Mouse (Mus musculus): ENCODE measurements around the gene Rere.
"Not testable (repeated sequence)": the region's sequence is repeated elsewhere in the genome, so short reads cannot be mapped to it uniquely, and the experiment has no call there.

Rere gene

DNA sequence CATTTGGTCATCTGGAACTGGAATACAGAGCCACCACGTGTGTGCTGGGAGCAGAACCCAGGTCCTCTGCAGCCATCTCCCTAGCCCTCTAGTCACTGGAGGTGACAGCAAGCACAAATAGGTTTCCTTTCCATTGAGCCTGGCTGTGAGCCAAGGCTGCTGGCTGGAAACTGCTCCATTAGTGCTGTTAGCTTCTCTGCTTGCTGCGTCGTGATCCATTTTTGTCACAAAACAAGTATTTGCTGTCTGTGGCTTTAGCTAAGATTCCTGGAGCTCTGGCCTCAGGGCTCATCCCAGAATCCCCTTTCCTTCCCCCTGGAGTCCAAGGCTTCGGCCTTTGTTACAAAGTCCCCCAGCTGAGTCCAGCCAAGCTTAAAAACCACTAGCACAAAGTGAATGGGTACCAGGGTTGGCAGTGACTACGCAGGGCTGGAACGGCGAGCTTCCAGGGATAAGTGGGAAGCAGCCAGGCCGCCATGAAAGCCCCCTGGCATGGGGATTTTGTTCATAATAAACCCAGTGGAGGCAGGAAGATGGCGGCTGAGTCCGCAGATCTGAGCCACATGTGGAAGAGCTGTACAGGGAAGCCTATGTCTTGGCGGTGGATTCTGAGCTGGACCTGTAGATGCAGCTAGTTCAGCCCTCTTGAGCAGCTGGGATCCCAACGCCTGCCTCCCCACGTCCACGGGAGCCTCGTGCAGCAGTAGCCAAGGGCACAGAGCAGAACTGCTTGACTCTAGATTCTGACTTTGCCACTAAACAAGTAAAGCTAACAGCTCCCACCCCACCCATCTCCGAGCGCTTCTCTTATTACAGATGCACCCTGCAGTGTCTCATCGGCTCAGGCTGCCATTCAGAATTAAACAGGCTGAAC lies 30.7 kb upstream of the Rere start:
- no peak for ATAC-seq (ENCODE audit: insufficient number of reproducible peaks, low FRiP score, low TSS enrichment)

DNA sequence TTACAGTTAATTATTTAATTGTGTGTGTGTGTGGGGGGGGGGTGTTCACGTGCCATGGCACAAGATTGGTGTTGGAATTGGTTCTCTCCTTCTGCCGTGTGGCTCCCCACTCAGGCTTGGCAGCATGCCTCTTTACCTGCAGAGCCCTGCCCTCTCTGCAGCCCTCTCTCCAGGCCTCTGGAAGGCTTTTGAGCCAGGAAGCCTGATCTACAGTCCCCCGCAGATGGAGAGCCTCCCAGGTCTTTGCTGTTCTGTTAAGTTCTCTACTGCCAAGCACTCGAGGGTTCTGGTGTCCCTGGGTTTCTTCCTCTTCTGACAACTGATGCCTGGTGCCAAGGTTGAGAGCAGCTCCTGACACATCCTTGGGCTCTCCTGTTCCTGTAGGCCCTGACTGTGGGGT lies 27.0 kb upstream of the Rere start:
- peak; percentile 54; the same call in 1 of the 2 replicates for ATAC-seq (ENCODE audit: insufficient number of reproducible peaks, low FRiP score, low TSS enrichment)

DNA sequence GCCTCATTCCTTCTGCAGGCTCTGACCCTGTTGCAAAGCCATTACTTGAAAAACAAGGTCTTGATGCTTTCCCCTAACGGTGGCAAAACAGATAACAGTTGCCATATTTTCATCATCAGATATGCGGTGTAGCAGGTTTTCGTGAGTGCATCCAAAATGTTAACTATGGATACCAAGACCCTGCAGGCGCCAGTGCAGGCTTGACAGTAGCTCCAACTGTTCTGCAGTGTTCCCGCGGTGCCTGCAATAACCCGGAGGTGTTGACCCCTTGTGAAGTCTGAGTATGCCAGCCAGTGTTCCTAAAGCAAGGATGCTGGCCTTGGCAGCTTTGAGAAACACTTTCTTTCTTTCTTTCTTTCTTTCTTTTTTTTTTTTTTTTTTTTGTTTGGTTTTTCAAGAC lies 26.3 kb upstream of the Rere start:
- ATAC-seq (ENCODE audit: insufficient number of reproducible peaks, low FRiP score, low TSS enrichment): no peak

DNA sequence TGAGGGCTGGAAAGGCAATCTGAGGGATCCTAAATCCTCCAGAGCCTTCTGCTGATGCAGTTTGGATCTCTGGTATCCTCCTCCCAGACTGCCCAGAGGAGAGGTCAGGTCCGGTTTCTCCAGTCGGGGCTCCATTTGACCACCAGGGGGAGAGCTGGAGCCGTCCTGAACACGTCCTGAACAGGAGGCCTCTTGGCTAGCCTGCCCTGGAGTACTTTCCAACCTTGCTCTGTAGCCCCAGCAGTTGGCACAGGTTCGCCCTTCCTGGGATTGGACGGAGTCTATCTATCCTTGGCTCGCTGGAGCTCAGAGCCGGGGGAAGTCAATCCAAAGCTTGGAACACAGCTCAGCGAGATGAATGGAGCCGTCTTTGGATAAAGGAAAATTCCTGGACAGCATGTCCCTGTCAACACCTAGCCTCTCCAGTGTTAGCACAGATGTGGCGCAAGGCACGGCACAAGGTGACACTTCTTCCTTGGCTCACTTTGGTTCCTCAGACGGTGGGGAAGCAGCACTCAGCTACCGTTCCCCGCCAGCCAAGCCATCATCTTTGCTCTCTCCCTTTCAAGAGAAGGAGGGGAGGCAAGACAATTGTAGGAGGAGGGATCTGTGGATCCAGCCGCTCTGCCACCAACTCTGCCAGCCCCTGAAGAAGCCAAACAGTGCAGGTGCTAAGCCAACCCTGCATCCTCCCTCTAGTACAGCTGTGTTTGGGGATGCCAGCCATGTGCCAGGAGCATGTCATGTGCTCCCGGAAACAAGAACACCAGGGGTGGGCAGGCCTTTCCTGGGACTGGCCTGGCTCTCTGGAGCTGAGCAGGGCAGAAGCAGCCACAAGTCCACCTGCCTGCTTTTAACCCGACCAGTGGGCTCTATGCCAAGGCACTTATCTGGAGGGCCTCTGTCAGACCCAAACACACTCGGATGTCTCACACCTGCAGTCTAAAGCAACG lies 23.9 kb upstream of the Rere start:
- peak; percentile 93 for ATAC-seq (ENCODE audit: insufficient number of reproducible peaks, low FRiP score, low TSS enrichment)

DNA sequence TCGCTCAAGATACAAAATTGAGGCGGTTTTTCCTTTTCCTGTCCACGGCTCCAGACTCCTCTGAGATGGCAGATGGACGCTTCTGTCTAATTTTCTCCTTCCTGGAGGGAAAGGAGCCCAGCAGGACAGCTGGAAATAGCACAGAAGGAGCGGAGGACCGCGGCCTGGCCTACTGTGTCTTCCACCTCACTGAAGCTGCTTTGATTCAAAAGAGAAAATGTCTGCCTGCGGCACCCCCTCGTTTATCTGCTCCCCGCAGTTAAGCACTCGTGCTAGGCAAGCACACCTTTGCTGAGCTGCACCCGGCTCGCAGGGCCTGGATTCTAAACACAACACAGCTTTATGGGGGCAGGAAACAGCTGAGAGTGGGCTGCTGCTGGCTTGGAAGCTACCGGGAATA lies 23.1 kb upstream of the Rere start:
- no peak for ATAC-seq (ENCODE audit: insufficient number of reproducible peaks, low FRiP score, low TSS enrichment)

DNA sequence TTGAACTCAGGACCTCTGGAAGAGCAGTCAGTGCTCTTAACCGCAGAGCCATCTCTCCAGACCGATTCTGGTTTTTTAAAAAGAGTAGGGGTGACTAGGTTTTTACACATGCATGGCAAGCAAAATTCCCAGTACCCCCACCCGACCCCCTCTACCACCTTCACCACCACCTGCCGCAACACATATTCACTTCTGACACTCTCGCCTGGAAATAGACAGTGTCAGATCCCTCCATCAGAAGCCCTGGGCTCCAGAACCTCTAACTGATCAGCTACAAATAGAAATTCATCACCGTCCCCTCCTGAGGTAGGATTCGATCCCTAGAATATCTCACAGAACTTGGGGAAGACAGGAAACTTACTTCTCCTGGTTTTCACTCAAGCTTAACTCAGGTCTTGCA lies 21.9 kb upstream of the Rere start:
- ATAC-seq (ENCODE audit: insufficient number of reproducible peaks, low FRiP score, low TSS enrichment): no peak

DNA sequence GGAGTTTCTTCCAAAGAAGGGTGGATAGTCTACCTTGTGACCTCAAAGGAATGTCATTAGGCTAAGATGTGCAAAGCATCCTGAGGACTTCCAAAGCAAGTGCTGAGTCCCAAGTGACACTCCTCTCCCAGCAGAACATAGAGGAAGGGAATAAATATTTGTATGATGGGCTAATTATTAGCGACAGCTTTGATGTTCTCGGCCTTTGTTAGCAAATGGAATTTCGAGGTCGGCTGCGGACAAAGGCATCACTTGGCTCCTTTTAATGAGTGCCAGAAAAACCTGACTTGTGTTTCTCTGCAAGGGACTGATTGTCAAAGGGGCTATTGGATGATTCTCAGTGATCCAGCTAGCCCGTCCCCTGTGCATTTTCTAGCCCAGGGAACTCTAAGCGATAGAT lies 21.3 kb upstream of the Rere start:
- ATAC-seq (ENCODE audit: insufficient number of reproducible peaks, low FRiP score, low TSS enrichment): no peak

DNA sequence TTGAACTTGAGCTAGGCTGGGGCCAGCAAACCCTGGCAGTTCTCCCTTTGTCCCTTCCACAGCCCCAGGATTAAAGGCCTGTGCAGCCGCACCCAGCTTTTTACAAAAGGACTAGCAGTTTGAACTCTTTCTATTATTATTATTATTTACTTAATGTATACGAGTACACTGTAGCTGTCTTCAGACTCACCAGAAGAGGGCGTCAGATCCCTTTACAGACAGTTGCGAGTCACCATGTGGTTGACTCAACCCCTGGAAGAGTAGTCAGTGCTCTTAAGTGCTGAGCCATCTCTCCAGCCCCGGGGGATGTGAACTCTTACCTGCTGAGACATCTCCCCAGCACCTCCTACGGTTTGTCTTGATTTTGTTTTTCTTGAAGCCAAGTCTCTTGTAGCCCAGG lies 20.7 kb upstream of the Rere start:
- no peak for ATAC-seq (ENCODE audit: insufficient number of reproducible peaks, low FRiP score, low TSS enrichment)

DNA sequence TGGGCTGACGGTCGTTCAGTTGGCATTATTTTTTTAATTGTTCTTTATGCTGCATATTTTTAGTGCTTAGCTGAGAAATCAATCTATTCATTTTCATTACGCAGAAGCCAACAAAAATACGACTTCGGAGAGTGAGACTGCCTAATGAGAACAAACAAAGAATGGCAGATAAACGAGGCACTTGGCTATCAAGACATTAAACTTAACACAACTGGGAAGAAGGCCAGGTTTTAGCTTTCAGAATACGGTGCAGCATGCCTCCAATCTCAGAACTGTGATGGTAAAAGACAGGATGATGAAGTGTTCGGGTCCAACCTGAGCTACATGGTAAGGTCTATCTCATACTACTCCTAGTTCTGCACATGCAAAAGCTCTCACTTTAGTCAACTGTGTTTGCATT lies 19.1 kb upstream of the Rere start:
- no peak for ATAC-seq (ENCODE audit: insufficient number of reproducible peaks, low FRiP score, low TSS enrichment)

DNA sequence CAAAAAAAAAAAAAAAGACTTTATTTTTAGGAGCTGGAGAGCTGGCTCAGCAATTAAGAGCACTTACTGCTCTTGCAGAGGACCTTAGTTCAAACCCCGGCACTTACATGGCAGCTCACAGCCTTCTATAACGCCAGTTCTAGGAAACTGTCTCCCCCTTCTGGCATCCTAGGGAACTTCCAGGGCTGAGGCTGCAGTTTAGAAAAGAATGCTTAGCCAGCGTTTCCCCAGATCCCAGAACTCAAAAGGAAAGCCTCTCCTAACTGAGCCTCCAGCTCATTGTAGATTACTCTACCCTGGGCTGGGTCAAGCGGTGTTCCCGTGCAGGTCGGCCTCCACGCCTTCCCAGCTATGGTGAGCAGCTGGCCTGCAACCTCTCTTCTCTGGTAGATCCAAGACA lies 16.5 kb upstream of the Rere start:
- no peak for ATAC-seq (ENCODE audit: insufficient number of reproducible peaks, low FRiP score, low TSS enrichment)

DNA sequence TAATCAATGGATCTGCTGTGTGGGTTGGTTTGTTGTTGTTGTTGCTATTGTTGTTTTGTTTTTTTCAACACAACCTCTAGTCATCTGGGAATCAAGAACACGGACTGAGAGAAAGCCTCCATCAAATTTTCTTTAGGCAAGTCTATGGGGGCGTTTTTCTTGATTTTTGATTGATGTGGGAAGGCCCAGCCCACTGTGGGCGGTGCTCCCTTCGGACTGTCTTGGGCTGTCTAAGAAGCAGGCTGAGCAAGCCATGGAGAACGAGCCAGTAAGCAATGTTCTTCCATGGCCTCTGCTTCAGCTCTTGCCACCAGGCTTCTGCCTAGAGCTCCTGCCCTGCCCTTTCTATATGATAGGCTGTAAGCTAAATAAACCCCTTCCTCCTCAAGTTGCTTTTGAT lies 16.0 kb upstream of the Rere start:
- ATAC-seq (ENCODE audit: insufficient number of reproducible peaks, low FRiP score, low TSS enrichment): no peak

DNA sequence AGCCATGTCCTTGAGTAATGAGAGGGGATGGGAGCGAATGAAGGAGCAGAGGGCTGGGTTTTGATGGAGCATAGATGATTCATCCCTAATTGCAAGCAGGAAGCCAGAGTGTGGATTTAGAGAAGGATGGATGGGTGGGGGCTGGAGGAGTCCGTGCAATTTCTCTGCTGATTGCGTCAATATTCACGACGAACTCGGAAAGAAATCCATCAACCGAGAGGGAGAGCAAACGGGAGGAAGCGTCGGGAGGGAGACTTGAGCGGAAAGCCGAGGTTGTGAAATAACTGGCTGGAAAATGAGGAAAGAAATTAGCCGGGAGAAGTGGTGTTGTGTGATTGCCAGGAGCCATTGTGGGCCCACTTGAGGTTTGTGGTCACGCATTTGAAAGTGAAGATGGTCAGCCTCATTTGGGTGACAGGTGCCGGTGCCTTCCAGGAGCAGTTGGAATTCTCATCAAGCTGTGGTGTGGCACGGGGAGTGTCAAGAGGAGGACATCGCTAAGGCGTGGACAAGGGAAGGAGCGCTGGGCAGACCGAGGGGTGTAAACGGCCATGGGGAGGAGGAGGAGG lies 14.7 kb upstream of the Rere start:
- ATAC-seq (ENCODE audit: insufficient number of reproducible peaks, low FRiP score, low TSS enrichment): no peak

DNA sequence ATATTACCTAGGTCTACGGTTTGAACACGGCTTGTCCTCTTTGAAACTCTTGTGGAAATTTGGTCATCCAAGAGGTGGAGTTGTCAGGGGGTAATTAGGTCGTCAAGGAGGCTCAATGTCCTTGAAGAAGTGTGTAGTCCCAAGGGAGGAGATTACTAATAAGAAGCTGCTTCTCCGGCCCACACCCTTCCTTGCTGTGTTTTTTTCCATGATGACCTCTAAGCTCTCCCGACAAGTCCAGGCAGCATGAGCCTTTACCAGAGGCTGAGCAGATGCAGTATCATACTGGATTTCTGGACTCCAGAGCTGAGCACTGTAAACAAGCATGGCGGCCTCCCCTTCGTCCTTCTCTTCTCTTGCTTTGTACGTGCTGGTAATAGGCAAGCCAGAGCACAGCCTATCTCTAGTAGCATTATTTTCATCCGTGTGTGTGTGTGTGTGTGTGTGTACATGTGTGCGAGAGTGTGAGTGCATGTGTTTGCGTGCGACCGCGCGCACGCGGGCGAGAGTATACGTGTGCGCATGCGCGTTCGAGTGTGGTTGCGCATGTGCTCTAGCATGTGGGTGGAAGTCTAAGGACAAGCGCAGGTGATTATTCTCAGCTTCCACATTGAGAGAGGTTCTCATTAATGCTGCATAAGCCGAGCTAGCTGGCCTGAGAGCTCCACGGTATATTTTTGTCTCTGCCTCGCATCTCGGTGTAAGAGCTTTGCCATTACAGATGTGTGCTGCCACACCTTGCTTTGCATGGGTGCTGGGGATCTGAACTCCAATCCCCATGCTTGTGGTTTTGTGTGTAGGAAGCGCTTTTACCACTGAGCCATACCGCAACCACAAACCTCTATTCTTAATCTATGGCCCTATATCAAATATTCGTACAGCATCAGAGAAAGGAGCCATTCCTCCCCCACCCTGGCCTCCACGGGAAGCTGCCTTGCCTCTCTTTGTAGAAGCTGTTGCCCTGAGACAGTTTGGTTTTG lies 12.5 kb upstream of the Rere start:
- no peak for ATAC-seq (ENCODE audit: insufficient number of reproducible peaks, low FRiP score, low TSS enrichment)

DNA sequence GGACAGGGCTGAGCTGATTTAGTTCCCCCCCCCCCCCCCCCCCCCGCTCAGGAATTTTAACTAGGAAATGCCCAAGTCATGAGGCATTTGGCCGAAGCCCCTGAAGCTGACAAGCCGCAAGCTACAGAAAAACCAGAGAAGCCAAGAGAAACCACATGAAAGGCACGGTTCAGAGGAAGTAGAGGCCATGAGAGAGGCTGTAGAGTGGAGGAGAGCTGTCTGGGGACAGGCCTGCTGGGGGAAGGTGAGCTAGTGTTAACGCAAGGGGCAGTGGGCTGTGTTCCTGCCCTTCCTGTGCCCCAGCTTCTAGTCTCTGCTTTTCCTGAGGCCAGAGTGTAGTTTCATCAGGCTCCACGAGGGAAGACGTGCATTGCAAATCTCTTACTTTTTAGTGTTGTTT lies 11.8 kb upstream of the Rere start:
- no peak for ATAC-seq (ENCODE audit: insufficient number of reproducible peaks, low FRiP score, low TSS enrichment)

DNA sequence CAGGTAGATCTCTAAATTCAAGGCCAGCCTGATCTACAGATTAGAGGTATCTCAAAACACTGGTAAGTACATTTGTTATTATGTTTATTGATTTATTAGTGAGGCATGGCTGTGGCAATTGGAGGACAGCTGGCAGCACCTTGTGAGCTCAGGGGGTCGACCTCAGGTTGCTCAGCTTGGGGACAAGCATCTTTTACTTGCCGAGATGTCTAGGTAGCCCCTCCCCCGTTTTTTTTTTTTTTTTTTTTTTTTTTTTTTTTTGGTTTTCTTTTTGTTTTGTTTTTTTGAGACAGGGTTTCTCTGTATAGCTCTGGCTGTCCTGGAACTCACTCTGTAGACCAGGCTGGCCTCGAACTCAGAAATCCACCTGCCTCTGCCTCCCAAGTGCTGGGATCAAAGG lies 10.7 kb upstream of the Rere start:
- not testable (repeated sequence) for ATAC-seq (ENCODE audit: insufficient number of reproducible peaks, low FRiP score, low TSS enrichment)

DNA sequence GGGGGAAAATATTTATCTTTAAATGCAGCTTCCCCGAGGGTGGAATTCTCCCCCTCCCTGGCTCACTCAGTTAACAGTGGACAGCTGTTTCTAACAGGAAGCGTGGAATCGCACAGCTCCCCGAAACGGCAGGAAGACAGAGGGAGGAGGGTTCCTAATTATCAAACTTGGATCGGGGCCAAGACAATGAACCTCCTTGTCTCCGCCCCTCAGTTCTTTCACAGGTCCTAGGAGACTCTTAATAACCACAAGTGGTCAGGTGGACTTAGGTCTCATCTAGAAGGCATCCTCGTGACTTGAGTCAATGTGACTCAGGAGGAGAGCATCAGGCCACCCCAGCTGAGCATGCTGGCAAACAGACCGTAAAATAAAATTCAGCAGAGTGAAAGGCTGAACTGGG lies 8.7 kb upstream of the Rere start:
- ATAC-seq (ENCODE audit: insufficient number of reproducible peaks, low FRiP score, low TSS enrichment): no peak

DNA sequence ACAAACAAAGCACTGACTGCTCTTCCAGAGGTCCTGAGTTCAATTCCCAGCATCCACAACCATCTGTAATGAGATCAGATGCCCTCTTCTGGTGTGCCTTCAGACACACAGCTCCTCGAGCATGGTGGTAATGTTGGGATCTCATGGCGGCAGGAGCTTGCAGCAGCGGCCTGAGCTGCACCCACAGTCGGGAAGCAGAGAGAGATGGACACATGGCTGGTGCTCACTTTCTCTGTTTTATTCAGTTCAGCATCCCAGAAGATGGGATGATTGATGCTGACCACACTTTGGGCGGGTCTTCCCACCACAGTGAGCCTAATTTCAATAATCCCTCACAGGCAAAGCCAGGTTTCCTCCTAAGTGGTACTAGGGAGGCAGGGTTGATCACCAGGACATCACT lies 5.9 kb upstream of the Rere start:
- ATAC-seq (ENCODE audit: insufficient number of reproducible peaks, low FRiP score, low TSS enrichment): no peak

DNA sequence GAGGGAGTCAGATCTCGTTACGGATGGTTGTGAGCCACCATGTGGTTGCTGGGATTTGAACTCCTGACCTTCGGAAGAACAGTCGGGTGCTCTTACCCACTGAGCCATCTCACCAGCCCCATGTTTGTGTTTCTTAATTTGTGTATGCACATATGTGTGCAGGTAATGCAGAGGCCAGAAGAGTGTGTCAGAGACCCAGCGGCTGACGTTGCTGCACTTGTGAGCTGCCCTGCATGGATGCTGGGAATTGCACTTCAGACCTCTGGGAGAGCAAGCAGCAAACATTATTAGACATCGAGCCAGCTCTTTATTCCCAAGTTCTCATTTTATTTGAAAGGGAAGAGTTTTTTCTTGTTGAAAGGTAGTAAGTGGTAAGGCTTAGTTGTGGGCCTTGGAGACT lies 2.1 kb upstream of the Rere start:
- ATAC-seq (ENCODE audit: insufficient number of reproducible peaks, low FRiP score, low TSS enrichment): not testable (repeated sequence)

DNA sequence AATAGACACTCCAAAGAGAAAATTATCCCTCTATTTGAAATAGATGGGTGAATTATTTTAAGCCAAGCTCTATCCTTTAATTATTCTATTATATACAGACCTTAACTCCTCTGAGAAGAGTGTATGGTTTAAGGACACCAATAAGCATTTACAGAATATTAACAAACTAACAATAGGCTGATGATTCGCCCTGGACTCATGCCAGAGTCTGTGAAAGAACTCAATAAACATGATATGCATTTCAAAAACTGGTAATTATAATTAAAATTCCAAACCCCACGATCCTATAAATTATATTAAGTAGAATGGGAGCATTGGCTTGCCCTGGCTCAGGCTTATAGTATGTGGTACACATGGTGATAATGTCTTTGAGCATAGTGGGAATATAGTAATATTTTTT lies 1.4 kb upstream of the Rere start:
- ATAC-seq (ENCODE audit: insufficient number of reproducible peaks, low FRiP score, low TSS enrichment): no peak

DNA sequence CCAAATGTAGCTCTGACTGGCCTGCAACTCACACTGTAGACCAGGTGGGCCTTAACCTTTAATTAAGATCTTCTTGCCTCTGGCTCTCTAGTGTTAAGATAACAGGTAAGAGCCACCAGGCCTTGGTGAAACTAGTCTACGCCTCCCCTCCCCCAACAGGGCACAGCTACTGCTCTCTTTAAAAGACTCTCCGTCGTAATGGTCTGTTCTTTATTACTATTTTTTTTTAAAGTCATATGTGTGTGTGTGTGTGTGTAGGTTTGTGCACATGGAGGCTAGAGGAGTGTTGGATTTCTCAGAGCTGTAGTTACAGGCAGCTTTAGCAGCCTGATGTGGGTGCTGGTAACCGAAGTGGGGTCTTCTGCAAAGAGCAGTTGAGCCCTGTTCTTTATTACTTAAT lies 987 bp upstream of the Rere start:
- ATAC-seq (ENCODE audit: insufficient number of reproducible peaks, low FRiP score, low TSS enrichment): no peak
